ENCODE assay signal across 8 mouse cellular contexts in genomic region chr1:179517713-179518465, GRCm38 (mm10). TPM values are rescaled to one million over a fixed set of nuclear protein-coding genes. Genes with fewer than 3 reads are reported as not detected.
A peak's percentile ranks its signal among the peaks of the same experiment; 100 is the strongest.
DNase-seq lines count a peak whose midpoint lies in the region; ATAC-seq and TF ChIP-seq lines count a peak whose summit lies in the region.

Gene Smyd3, minus strand, starts transcription at chr1:179518041.

- peak; percentile 96 for ATAC-seq in forebrain, postnatal 0 days
- peak; percentile 92 to 94 for ATAC-seq in hematopoietic stem cell, adult 5-6 weeks (replicated peaks in 1 of 2; ENCODE audit: insufficient read depth in 1 of 2, low FRiP score in 2 of 2, low TSS enrichment in 1 of 2, low read depth in 1 of 2, poor library complexity in 2 of 2, severe bottlenecking in 2 of 2)
- peak; percentile 88 for ATAC-seq in lung, embryonic 16.5 days (ENCODE audit: low read depth)

- peak within 1 kb of the TSS; percentile 55 for H3K27ac ChIP-seq in MEL (ENCODE audit: control insufficient read depth, low read depth, low read length)
- peak within 1 kb of the TSS; percentile 0; the same call in 1 of the 2 replicates for H3K27ac ChIP-seq in cerebellum, adult 2 months (ENCODE audit: insufficient read depth, low read length)
- no peak within 1 kb of the TSS for H3K27ac ChIP-seq in forebrain, postnatal 0 days (ENCODE audit: low read depth, low read length)
- peak within 1 kb of the TSS; percentile 20; the same call in 1 of the 2 replicates for H3K27ac ChIP-seq in lung, embryonic 16.5 days (ENCODE audit: low read length)

- TF ChIP-seq EP300 in MEL (IDR thresholded peaks at IDR 0.05; ENCODE audit: low read depth in 1 of 2, low read length in 2 of 2), result 0 out of 4 replicates have a peak, but pooled peaks of 1 of the 2 experiments have one; percentile 3

- peaks cover 0 to 3% of the 10 kb centered on the region in 2 experiments; a peak in 2 of 4 replicates for H3K36me3 ChIP-seq in MEL (ENCODE audit: control insufficient read depth in 1 of 2, insufficient read depth in 2 of 2, low read length in 2 of 2)
- no peaks in the 10 kb centered on the region for H3K36me3 ChIP-seq in forebrain, postnatal 0 days (ENCODE audit: insufficient read depth)
- H3K36me3 ChIP-seq in lung, embryonic 16.5 days (ENCODE audit: control insufficient read depth, insufficient read depth, low read length), result no peaks in the 10 kb centered on the region

- peak within 1 kb of the TSS; percentile 97 for H3K4me2 ChIP-seq in forebrain, postnatal 0 days (ENCODE audit: low read depth)
- H3K4me2 ChIP-seq in lung, embryonic 16.5 days (ENCODE audit: low read depth, low read length), result peak within 1 kb of the TSS; percentile 81

- no peak for TF ChIP-seq RAD21 in MEL (IDR thresholded peaks at IDR 0.05; ENCODE audit: low read depth, low read length)

- peak; percentile 96 for DNase-seq in MEL (ENCODE audit: low read depth, low spot score)
- DNase-seq in cerebellum, adult 2 months, result peak; percentile 85 to 88
- DNase-seq in forebrain, postnatal 0 days, result peak; percentile 94
- DNase-seq in layer of hippocampus, adult 9-10 months (ENCODE audit: low spot score), result peak; percentile 65
- peak; percentile 55 for DNase-seq in ovary, postnatal 10 days (ENCODE audit: low spot score)
- DNase-seq in thymus, postnatal 10 days (ENCODE audit: low spot score in 2 of 2), result peak; percentile 78 to 84

- H3K4me1 ChIP-seq in MEL (ENCODE audit: control insufficient read depth in 1 of 2, insufficient read depth in 2 of 2, low read length in 2 of 2), result no peaks in the 10 kb centered on the region
- peaks cover 5% of the 10 kb centered on the region; the same call in 1 of the 2 replicates for H3K4me1 ChIP-seq in cerebellum, adult 2 months (ENCODE audit: control insufficient read depth, insufficient read depth, low read length)
- no peaks in the 10 kb centered on the region for H3K4me1 ChIP-seq in forebrain, postnatal 0 days (ENCODE audit: insufficient read depth)
- H3K4me1 ChIP-seq in lung, embryonic 16.5 days (replicated peaks; ENCODE audit: control insufficient read depth, insufficient read depth, low read length), result peaks cover 5% of the 10 kb centered on the region

- TF ChIP-seq CTCF in MEL (IDR thresholded peaks at IDR 0.05 in 2 of 3, conservative IDR thresholded peaks at IDR 0.05 in 1 of 3; ENCODE audit: control insufficient read depth in 1 of 3, insufficient read depth in 1 of 3, low read depth in 2 of 3, low read length in 3 of 3, poor library complexity in 1 of 3, severe bottlenecking in 1 of 3), result peak; percentile 15 to 35 (median 29); a peak in 5 of 6 replicates
- TF ChIP-seq CTCF in cerebellum, adult 2 months (IDR thresholded peaks at IDR 0.05; ENCODE audit: borderline replicate concordance, insufficient read depth, low read depth, low read length), result peak; percentile 77
- TF ChIP-seq CTCF in forebrain, postnatal 0 days (IDR thresholded peaks at IDR 0.05; ENCODE audit: low read depth), result peak; percentile 86

- H3K27me3 ChIP-seq in MEL (ENCODE audit: control insufficient read depth in 1 of 2, insufficient read depth in 2 of 2, low read length in 2 of 2), result no peaks in the 10 kb centered on the region
- no peaks in the 10 kb centered on the region for H3K27me3 ChIP-seq in cerebellum, adult 2 months (ENCODE audit: control insufficient read depth, insufficient read depth, low read length)
- H3K27me3 ChIP-seq in forebrain, postnatal 0 days (ENCODE audit: insufficient read depth, low read length), result no peaks in the 10 kb centered on the region
- no peaks in the 10 kb centered on the region for H3K27me3 ChIP-seq in lung, embryonic 16.5 days (ENCODE audit: control insufficient read depth, insufficient read depth, low read depth, low read length)

- WGBS in cerebellum, adult 2 months, result 5% methylated on average over 39 of the region's 39 CpGs
- WGBS in forebrain, postnatal 0 days, result 6% methylated on average over 39 of the region's 39 CpGs
- whole genome bisulfite sequencing in lung, embryonic 16.5 days, result 6% methylated on average over 39 of the region's 39 CpGs

- TF ChIP-seq POLR2A in MEL (IDR thresholded peaks at IDR 0.05; ENCODE audit: control insufficient read depth in 1 of 2, insufficient read depth in 1 of 2, low read depth in 1 of 2, low read length in 2 of 2, poor library complexity in 1 of 2), result peak; percentile 71 to 92; a peak in 3 of 4 replicates
- TF ChIP-seq POLR2A in cerebellum, adult 2 months (IDR thresholded peaks at IDR 0.05; ENCODE audit: borderline replicate concordance, insufficient read depth, low read length), result peak; percentile 91

- peaks cover 12% of the 10 kb centered on the region for H3K79me2 ChIP-seq in MEL (ENCODE audit: control insufficient read depth, insufficient read depth, low read length, poor library complexity)

- H3K9ac ChIP-seq in MEL (ENCODE audit: control insufficient read depth, low read depth, low read length, poor library complexity, severe bottlenecking), result peak within 1 kb of the TSS; percentile 78
- H3K9ac ChIP-seq in forebrain, postnatal 0 days, result peak within 1 kb of the TSS; percentile 58
- H3K9ac ChIP-seq in lung, embryonic 16.5 days (ENCODE audit: low read length), result peak within 1 kb of the TSS; percentile 75

- peak within 1 kb of the TSS; percentile 87 to 88 for H3K4me3 ChIP-seq in MEL (ENCODE audit: control insufficient read depth in 1 of 2, insufficient read depth in 1 of 2, low read depth in 2 of 2, low read length in 2 of 2)
- H3K4me3 ChIP-seq in cerebellum, adult 2 months (replicated peaks; ENCODE audit: insufficient read depth, low read depth, low read length), result peak within 1 kb of the TSS; percentile 69
- peak within 1 kb of the TSS; percentile 62 for H3K4me3 ChIP-seq in forebrain, postnatal 0 days (ENCODE audit: low read depth, low read length)
- peak within 1 kb of the TSS; percentile 67 for H3K4me3 ChIP-seq in lung, embryonic 16.5 days (ENCODE audit: low read length)

- no peaks in the 10 kb centered on the region for H3K9me3 ChIP-seq in MEL (replicated peaks; ENCODE audit: insufficient read depth, low read length)
- H3K9me3 ChIP-seq in forebrain, postnatal 0 days (ENCODE audit: low read length), result no peaks in the 10 kb centered on the region
- H3K9me3 ChIP-seq in lung, embryonic 16.5 days (ENCODE audit: control insufficient read depth, low read length), result no peaks in the 10 kb centered on the region

TF ChIP-seq in MEL, 35 proteins besides CTCF, POLR2A, EP300 and RAD21 (continues in another document):
- TF ChIP-seq MEF2A (IDR thresholded peaks at IDR 0.05; ENCODE audit: extremely low read depth, insufficient replicate concordance, low read depth, low read length, poor library complexity, severe bottlenecking) (no peak), GATA1 (IDR thresholded peaks at IDR 0.05; ENCODE audit: low read depth, low read length) (no peak), MYB (IDR thresholded peaks at IDR 0.05; ENCODE audit: low read depth, low read length) (no peak), CHD2 (IDR thresholded peaks at IDR 0.05; ENCODE audit: low read length) (no peak), NELFE (IDR thresholded peaks at IDR 0.05; ENCODE audit: low read depth, low read length) (peak; percentile 91), MXI1 (IDR thresholded peaks at IDR 0.05; ENCODE audit: low read depth, low read length) (peak; percentile 89), ZKSCAN1 (IDR thresholded peaks at IDR 0.05; ENCODE audit: low read depth, low read length) (no peak), MYC (IDR thresholded peaks at IDR 0.05; ENCODE audit: low read depth, low read length) (no peak), E2F4 (IDR thresholded peaks at IDR 0.05; ENCODE audit: borderline replicate concordance, low read depth, low read length) (no peak), JUND (IDR thresholded peaks at IDR 0.05; ENCODE audit: low read depth, low read length) (no peak), SMC3 (IDR thresholded peaks at IDR 0.05; ENCODE audit: low read depth, low read length) (no peak), ELF1 (IDR thresholded peaks at IDR 0.05; ENCODE audit: low read depth, low read length) (no peak), KAT2A (conservative IDR thresholded peaks at IDR 0.05; ENCODE audit: low read depth, low read length) (no peak), POLR2AphosphoS5 (IDR thresholded peaks at IDR 0.05; ENCODE audit: borderline replicate concordance, low read depth, low read length) (no peak), ETS1 (IDR thresholded peaks at IDR 0.05; ENCODE audit: low read depth, low read length) (no peak), SIN3A (IDR thresholded peaks at IDR 0.05; ENCODE audit: low read length) (no peak; the same call in 1 of the 2 replicates), BHLHE40 (IDR thresholded peaks at IDR 0.05; ENCODE audit: borderline replicate concordance, low read depth, low read length) (no peak), MAZ (IDR thresholded peaks at IDR 0.05; ENCODE audit: low read depth, low read length) (peak; percentile 56; the same call in 1 of the 2 replicates), HCFC1 (IDR thresholded peaks at IDR 0.05; ENCODE audit: low read depth, low read length) (peak; percentile 75), ZNF384 (IDR thresholded peaks at IDR 0.05; ENCODE audit: low read depth, low read length) (peak; percentile 96), NRF1 (IDR thresholded peaks at IDR 0.05; ENCODE audit: insufficient read depth, low read depth, low read length, poor library complexity, severe bottlenecking) (peak; percentile 97), MAFK (IDR thresholded peaks at IDR 0.05; ENCODE audit: borderline replicate concordance, low read depth, low read length) (no peak), CHD1 (IDR thresholded peaks at IDR 0.05; ENCODE audit: low read depth, low read length) (peak; percentile 92; the same call in 1 of the 2 replicates), USF2 (IDR thresholded peaks at IDR 0.05; ENCODE audit: borderline replicate concordance in 1 of 2, insufficient read depth in 1 of 2, low read depth in 1 of 2, low read length in 2 of 2) (no peak), UBTF (IDR thresholded peaks at IDR 0.05; ENCODE audit: borderline replicate concordance, insufficient read depth, low read depth, low read length) (no peak), TAL1 (IDR thresholded peaks at IDR 0.05; ENCODE audit: low read length) (no peak), GABPA (IDR thresholded peaks at IDR 0.05; ENCODE audit: low read depth, low read length) (no peak), TBP (IDR thresholded peaks at IDR 0.05; ENCODE audit: low read depth, low read length) (peak; percentile 34; the same call in 1 of the 2 replicates)

RNA-seq across cellular contexts. Expression of gene Smyd3, which starts in this region (rescaled TPM):
- total RNA-seq in MEL (2012; rRNA removed), result 17.4 and 18.2 TPM in 2 replicates
- polyA plus RNA-seq in MEL (2012; ENCODE audit: insufficient read depth in 1 of 2, insufficient read length in 2 of 2, low read depth in 1 of 2, low replicate concordance in 2 of 2, missing spikeins in 1 of 2), result 10 to 100 TPM in 1 of 2 experiments, not detected in 1; 13.3 TPM
- 17.3 and 18.3 TPM in 2 replicates for polyA plus RNA-seq in cerebellum, adult 2 months (2012; rRNA removed)
- total RNA-seq in forebrain, postnatal 0 days (2014; rRNA removed), result 18.2 and 19.0 TPM in 2 replicates
- polyA plus RNA-seq in forebrain, postnatal 0 days (2015; fragmentation: Nextera tagmentation; extraction: Ambion mirVana), result 26.8 and 27.6 TPM in 2 replicates
- total RNA-seq in hematopoietic stem cell, adult 5-6 weeks (2017), result 39.5 and 58.7 TPM in 2 replicates
- polyA plus RNA-seq in lung, embryonic 16.5 days (2015; fragmentation: Nextera tagmentation; extraction: Ambion mirVana), result 16.8 and 19.1 TPM in 2 replicates

Comparison
In these comparisons a context has a peak if more than half of its experiments do, and no peak if none do; other contexts are left out.
1. CTCF ChIP-seq: peak in every context shown above with its lines; median percentile 86 in forebrain, postnatal 0 days; 77 in cerebellum, adult 2 months; 29 in MEL.